Mouse (Mus musculus) hindbrain, embryonic 11.5 days (tissue): ENCODE data around the gene Tkfc. TPM values are rescaled to one million over a fixed set of nuclear protein-coding genes. Genes with fewer than 3 reads are reported as not detected.
"Not testable (repeated sequence)": the region's sequence is repeated elsewhere in the genome, so short reads cannot be mapped to it uniquely, and the experiment has no call there.

ENCODE experiments used
- ATAC-seq: fragments of 200-750 bp; cut with Nextera tagmentation; 2 replicates; pipeline ENCODE4 v1.8.0; 2017; ENCODE audit warnings: mild to moderate bottlenecking, moderate TSS enrichment, moderate library complexity; ENCODE audit not compliant: low FRiP score
- DNase-seq: peaks from one replicate; pipeline ENCODE4 v3.0.0-alpha.2; 2015; ENCODE audit warnings: low spot score
- H3K27ac ChIP-seq: fragments of 300-500 bp; sonication (generic); 2 replicates; pipeline ENCODE4 v1.5.1; 2014; ENCODE audit warnings: mild to moderate bottlenecking, low read depth, low read length
- H3K27me3 ChIP-seq: fragments of 300-500 bp; sonication (generic); 2 replicates; pipeline ENCODE4 v1.6.1; 2014; ENCODE audit warnings: mild to moderate bottlenecking, low read length, moderate library complexity, mixed read lengths; ENCODE audit not compliant: control insufficient read depth, insufficient read depth
- H3K36me3 ChIP-seq: fragments of 300-500 bp; sonication (generic); 2 replicates; pipeline ENCODE4 v1.6.1; 2014; ENCODE audit warnings: mild to moderate bottlenecking, low read length, moderate library complexity, mixed read lengths; ENCODE audit not compliant: control insufficient read depth, insufficient read depth
- H3K4me1 ChIP-seq: fragments of 300-500 bp; sonication (generic); replicated peaks from 2 replicates; pipeline ENCODE4 v1.6.1; 2014; ENCODE audit warnings: low read length, mixed read lengths; ENCODE audit not compliant: control insufficient read depth, insufficient read depth
- H3K4me2 ChIP-seq: fragments of 300-500 bp; sonication (generic); replicated peaks from 2 replicates; pipeline ENCODE4 v1.6.1; 2014; ENCODE audit warnings: mild to moderate bottlenecking, low read depth, low read length
- H3K4me3 ChIP-seq: fragments of 300-500 bp; sonication (generic); 2 replicates; pipeline ENCODE4 v1.5.1; 2014; ENCODE audit warnings: low read depth, low read length
- H3K9ac ChIP-seq: fragments of 300-500 bp; sonication (generic); 2 replicates; pipeline ENCODE4 v1.6.1; 2014; ENCODE audit warnings: low read depth, low read length
- H3K9me3 ChIP-seq: fragments of 300-500 bp; sonication (generic); 2 replicates; pipeline ENCODE4 v1.6.1; 2016; ENCODE audit warnings: low read length; ENCODE audit not compliant: control insufficient read depth
- WGBS: fragments of 180-500 bp; shearing (Covaris S2); extraction: QIAGEN DNeasy Blood & Tissue Kit; methylation state at CpG from one replicate; pipeline ENCODE4 v1.1.7; 2014; 5-methylcytosine and 5-hydroxymethylcytosine counted together
- polyA plus RNA-seq: library from polyadenylated mRNA; unstranded; fragments of >200 nt; fragmentation: Nextera tagmentation; extraction: Ambion mirVana; gene quantifications from 2 replicates; pipeline ENCODE4 v1.2.1, GENCODE M21; 2014

Tkfc gene
- polyA plus RNA-seq, 1 experiment from 2014 or later, result 20.3 TPM

DNA sequence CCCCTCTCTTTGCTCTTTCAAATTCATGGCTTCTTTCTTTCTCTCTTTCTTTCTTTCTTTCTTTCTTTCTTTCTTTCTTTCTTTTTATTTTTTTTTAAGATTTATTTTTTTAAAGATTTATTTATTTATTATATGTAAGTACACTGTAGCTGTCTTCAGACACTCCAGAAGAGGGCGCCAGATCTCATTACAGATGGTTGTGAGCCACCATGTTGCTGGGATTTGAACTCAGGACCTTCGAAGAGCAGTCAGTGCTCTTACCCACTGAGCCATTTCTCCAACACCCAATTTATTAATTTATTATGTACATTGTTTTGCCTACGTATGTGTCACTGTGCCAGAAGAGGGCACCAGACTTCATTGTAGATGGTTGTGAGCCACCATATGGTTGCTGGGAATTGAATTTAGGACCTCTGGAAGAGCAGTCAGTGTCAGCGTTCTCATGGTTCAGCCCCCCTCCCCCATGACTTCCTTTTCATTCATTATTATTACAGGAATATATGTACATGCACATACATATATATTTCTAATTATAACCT is 47.5 kb downstream of the Tkfc start:
- not testable (repeated sequence) for H3K36me3 ChIP-seq, H3K27ac ChIP-seq, DNase-seq, H3K4me2 ChIP-seq, H3K27me3 ChIP-seq, H3K4me1 ChIP-seq, H3K9ac ChIP-seq, ATAC-seq, H3K4me3 ChIP-seq, H3K9me3 ChIP-seq
- WGBS, result 78% methylated on average over 4 of the region's 4 CpGs

DNA sequence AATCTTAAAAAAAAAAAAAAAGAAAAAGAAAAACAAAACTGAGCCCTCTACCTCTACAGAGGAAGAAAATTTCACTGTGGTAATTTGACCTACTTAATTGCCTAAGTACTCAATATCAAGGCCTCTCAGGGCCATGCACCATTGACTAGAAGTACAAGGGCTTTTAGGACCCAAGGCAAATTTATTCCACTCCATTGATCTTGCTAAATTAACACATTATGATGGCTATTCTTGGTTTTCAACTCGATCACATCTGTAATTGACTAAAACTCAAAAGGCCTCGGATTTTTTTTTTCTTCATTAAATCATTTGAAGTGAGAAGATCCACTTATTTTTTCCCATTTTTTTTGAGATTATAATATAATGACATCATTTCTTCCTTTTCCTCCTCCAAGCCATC is 48.0 kb downstream of the Tkfc start:
- 68% methylated on average over 2 of the region's 2 CpGs for WGBS
- DNase-seq (no peak), ATAC-seq (no peak)

DNA sequence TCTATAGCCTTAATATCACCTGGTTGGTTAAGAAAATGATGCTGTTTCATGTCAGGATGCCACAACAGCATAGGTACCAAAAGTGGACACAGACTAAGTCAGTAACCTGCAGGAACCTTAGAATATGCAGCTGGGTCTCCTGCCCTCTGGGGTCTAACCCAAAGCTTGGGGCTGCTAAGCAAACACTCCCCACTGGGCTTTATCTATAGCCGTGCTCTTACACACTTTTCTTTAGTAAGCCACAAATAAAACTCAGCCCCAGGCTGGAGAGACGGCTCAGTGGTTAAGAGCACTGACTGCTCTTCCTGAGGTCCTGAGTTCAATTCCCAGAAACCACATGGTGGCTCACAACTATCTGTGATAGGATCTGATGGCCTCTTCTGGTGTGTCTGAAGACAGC is 48.5 kb downstream of the Tkfc start:
- Histone ChIP-seq H3K27ac (no peak overlapping the region), H3K4me1 (no peaks in the 10 kb centered on the region; the same call in 1 of the 2 replicates), H3K36me3 (no peaks in the 10 kb centered on the region), H3K4me3 (no peak overlapping the region), H3K9me3 (no peaks in the 10 kb centered on the region), H3K27me3 (no peaks in the 10 kb centered on the region), H3K9ac (no peak overlapping the region), H3K4me2 (no peak overlapping the region)
- DNase-seq (no peak), ATAC-seq (no peak)
- 61% methylated on average over 2 of the region's 2 CpGs for WGBS

More for the DNA sequence above, 48.0 kb downstream of the Tkfc start:
- H3K36me3 ChIP-seq, result no peaks in the 10 kb centered on the region
- no peak overlapping the region for H3K4me3 ChIP-seq
- H3K4me1 ChIP-seq, result no peaks in the 10 kb centered on the region; the same call in 1 of the 2 replicates
- H3K4me2 ChIP-seq, result no peak overlapping the region
- no peak overlapping the region for H3K9ac ChIP-seq
- H3K9me3 ChIP-seq, result no peaks in the 10 kb centered on the region
- no peaks in the 10 kb centered on the region for H3K27me3 ChIP-seq
- no peak overlapping the region for H3K27ac ChIP-seq

DNA sequence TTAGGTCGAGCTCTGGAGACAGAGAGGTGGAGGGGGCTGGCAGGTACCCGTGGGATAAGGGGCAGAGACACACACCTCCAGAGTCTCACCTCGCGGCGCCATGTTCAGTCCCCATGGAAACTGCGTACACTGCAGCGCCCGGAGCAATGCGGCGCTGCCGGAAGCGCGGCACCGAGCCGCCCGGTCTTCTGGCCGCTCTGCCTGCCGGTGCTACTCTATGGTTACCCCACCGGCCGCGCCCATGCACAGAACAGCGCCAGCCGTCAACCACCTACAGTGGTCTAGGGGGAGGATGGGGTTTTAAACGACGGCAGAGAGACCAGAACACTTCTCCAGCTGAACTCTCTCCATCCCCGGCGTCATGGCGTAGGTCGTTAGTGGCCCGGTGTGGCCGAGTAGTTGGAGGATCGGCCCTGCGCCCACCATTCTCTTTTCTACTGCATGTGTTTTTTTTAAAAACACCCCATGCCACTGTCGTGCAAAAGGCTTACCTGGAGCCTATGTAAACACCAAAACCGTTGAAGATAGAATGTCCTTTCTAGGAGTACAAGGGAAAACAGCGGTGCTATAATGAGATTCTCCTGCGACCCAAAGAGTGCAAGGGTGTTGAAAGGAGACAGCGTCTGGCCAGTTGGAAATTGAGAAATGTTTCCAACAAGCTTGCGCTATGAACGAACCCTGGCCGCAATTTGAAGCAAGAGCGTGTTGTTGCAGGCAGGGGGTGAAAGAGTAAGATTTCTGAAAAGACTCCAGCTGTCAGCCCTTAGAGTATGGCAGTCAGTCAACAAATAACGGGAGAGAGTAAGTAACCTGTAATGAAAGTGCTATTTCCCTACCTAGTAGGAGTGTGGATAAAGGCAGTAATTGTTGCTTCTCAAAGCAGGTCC is 49.6 kb downstream of the Tkfc start, which contains the start of gene Tmem216:
Tmem216 (minus strand) TSS at position 615 of the 887 bp plus-strand sequence.
- Histone ChIP-seq H3K27me3 (no peaks in the 10 kb centered on the region), H3K4me3 (peak within 1 kb of the TSS; percentile 65), H3K9me3 (no peaks in the 10 kb centered on the region), H3K27ac (peak within 1 kb of the TSS; percentile 79), H3K4me1 (no peaks in the 10 kb centered on the region; the same call in 1 of the 2 replicates), H3K9ac (peak within 1 kb of the TSS; percentile 59), H3K36me3 (no peaks in the 10 kb centered on the region), H3K4me2 (peak within 1 kb of the TSS; percentile 84)
- peak; percentile 98 for ATAC-seq
- peak; percentile 84 for DNase-seq
- WGBS, result 1% methylated on average over 40 of the region's 43 CpGs

DNA sequence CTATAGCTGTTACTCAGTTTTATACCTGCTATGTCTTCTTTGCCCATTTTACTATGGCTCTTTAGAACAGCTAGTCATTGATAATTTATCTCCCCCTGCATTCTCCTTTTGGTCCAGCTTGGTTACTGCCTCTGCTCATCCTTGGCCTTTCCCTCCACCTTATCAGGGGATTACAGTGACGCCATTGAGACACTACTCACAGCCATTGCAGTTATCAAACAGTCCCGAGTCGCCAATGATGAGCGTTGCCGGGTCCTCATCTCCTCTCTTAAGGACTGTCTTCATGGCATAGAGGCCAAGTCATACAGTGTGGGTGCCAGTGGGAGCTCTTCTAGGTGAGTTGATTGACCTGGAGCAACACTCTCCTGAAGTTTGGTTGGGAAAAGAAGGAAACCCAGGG is 66.0 kb downstream of the Tkfc start:
- Histone ChIP-seq H3K27me3 (no peaks in the 10 kb centered on the region), H3K4me3 (no peak overlapping the region), H3K4me1 (no peaks in the 10 kb centered on the region), H3K27ac (no peak overlapping the region), H3K36me3 (peaks cover 20% of the 10 kb centered on the region), H3K4me2 (no peak overlapping the region), H3K9me3 (no peaks in the 10 kb centered on the region), H3K9ac (no peak overlapping the region)
- 95% methylated on average over 5 of the region's 5 CpGs for WGBS
- ATAC-seq (no peak), DNase-seq (no peak)

Other genes starting within 250 kb of the Tkfc start
- 2.1 and 2.4 TPM in 2 replicates for gene Syt7, start 216.6 kb downstream of the Tkfc start, polyA plus RNA-seq
- 0.59 and 0.69 TPM in 2 replicates for gene Lrrc10b, start 148.2 kb downstream of the Tkfc start, polyA plus RNA-seq
- gene Ppp1r32, start 122.7 kb downstream of the Tkfc start, polyA plus RNA-seq, result 1.7 TPM in 2 replicates
- 60.9 and 65.4 TPM in 2 replicates for gene Cpsf7, start 80.4 kb downstream of the Tkfc start, polyA plus RNA-seq
- gene Sdhaf2, start 79.5 kb downstream of the Tkfc start, polyA plus RNA-seq, result 60.9 and 62.6 TPM in 2 replicates
- gene Tmem216, start 49.4 kb downstream of the Tkfc start, polyA plus RNA-seq, result 61.2 and 63.7 TPM in 2 replicates
- gene Cyb561a3, start 28.5 kb downstream of the Tkfc start, polyA plus RNA-seq, result 12.5 and 17.0 TPM in 2 replicates
- 58.7 and 62.3 TPM in 2 replicates for gene Tmem138, start 28.3 kb downstream of the Tkfc start, polyA plus RNA-seq
- 303 and 389 TPM in 2 replicates for gene Ddb1, start 327 bp downstream of the Tkfc start, polyA plus RNA-seq
- 0.25 and 0.86 TPM in 2 replicates for gene Vwce, start 28.6 kb upstream of the Tkfc start, polyA plus RNA-seq
- gene Pga5, start 72.4 kb upstream of the Tkfc start, polyA plus RNA-seq, result not detected in 2 replicates
- gene Vps37c, start 83.1 kb upstream of the Tkfc start, polyA plus RNA-seq, result 23.9 and 27.2 TPM in 2 replicates
- gene Cd5, start 133.3 kb upstream of the Tkfc start, polyA plus RNA-seq, result not detected in 2 replicates
- gene Cd6, start 224.4 kb upstream of the Tkfc start, polyA plus RNA-seq, result not detected in 2 replicates
- gene Slc15a3, start 234.1 kb upstream of the Tkfc start, polyA plus RNA-seq, result 0.13 and 0.37 TPM in 2 replicates